Mouse (Mus musculus) lung, postnatal 25 days (tissue): ENCODE data around the gene Ubtd1.
A peak's percentile ranks its signal among the peaks of the same experiment; 100 is the strongest.

ENCODE experiments used
- DNase-seq: peaks from one replicate; pipeline ENCODE4 v3.0.0; 2022; ENCODE audit warnings: low spot score

The Ubtd1 gene

DNA sequence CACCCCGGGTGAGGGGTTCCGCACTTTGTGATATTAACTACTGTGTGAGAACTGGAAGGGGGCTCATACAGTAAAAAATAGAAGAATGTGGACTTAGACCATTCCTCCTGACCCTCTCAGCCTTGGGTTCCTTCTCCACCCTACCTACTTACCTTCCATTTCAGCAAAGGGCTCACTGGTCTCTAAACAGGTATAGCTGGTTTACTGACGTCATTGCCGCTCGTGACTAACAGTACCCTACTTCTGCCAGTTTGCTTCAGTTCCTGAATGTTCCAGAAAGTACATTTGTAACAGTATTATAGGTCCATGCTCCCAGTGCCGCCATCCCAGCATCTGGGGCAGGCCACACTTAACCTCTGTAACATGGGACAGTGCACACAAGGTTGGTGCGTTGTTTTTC is 12.5 kb downstream of the Ubtd1 start:
- no peak for DNase-seq

GRCm38 (mm10) chr19:41995483-41995882 is 13.9 kb downstream of the Ubtd1 start:
- DNase-seq = no peak

- no peak for DNase-seq
These were observed 15.5 kb downstream of the Ubtd1 start for GRCm38 (mm10) chr19:41997090-41997489.

DNA sequence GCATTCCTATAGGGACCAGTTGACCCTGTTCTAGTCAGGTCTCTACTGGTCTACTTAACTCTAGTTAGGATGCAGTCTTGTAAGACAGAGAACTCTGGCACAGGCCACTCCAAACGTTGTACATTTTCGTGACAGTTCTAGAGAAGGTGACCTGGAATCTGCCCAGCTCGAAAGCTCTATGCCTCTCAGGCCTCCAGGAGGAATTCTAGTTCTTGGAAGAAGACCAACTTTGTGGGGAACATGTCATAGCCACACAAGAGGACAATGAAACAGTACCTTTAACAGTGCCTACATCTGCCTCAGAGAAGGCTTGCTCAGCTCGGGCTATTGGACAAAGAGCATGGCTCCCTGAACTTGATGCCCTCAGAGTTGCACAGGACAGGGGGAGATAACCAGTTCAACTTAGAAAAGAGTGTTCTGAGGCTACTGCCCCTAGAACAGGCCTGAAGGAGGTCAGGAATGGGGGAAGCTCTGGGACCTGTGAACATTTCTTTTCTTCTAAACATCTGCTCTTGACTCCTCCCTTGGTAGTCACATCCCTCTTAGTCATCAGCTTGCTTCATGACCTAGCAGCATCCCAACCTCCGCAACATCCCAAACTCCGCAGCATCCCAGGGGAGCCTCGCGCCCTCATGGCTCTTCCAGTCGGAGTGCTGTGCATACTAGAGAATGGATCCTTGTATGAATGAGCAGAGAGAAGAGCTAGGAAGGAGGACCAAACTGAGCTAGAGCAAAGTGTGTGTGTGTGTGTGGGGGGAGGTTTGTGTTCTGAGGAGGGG is 17.4 kb downstream of the Ubtd1 start:
- no peak for DNase-seq

DNA sequence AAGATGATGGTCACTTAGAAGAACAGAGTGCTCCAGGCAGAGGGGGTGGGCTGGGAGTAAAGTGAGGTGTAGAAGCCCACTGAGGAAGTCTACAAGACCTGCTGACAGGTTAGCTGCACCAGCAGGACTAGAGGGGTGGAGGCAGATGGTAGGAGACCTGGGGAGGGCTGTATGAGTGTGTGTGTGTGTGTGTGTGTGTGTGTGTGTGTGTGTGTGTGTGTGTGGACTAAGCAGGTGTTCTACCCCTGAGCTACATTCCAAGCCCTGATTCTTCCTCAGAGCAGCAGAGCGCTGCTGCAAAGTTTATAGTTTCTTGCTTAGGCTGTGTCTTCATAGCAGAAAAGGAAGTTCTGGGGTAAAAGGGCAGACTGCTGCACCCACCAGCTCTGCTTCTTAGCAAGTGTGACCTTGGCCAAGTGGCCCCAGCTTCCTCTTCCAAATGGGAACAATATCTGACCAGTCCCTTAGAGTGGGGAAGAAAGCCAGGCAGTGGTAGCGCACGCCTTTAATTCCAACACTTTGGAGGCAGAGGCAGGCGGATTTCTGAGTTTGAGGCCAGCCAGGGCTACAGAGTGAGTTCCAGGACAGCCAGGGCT is 18.2 kb downstream of the Ubtd1 start:
- no peak for DNase-seq

- no peak for DNase-seq
These were observed 18.9 kb downstream of the Ubtd1 start for GRCm38 (mm10) chr19:42000446-42000958.

DNA sequence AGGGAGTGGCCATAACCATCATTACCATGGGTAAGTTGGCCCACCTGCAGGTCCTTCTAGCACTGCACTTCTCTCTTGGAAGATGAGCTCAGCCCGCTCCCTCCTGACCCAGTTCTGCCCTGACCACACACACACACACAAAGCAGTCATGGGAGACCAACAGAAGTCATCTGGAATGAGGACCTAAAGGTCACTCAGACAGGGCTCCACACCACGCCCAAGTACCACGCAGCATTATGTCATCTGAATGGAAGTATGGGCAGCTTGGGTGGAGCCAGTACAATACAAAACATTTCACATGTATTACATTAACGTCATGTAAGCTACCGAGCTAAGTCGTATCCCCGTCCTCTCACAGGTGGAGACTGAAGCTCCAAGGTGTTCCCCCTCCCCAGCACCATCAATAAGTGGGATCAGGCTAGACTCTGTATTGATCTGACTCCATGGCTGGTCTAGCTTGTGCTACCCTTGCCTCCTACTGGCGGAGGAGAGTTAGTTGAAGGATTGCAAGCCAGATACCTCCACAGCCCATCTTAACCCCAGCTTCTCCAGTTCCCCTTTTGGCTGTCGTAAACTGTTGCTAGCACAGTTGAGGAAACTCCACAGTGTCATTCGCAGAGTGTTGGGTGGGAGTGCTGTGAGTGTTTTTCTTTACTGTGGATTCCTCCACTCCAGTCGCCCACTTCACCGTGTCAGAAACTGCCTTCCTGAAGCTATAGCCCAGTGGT is 19.9 kb downstream of the Ubtd1 start:
- DNase-seq = peak; percentile 55

GRCm38 (mm10) chr19:42004258-42004657 is 22.7 kb downstream of the Ubtd1 start:
- no peak for DNase-seq

DNA sequence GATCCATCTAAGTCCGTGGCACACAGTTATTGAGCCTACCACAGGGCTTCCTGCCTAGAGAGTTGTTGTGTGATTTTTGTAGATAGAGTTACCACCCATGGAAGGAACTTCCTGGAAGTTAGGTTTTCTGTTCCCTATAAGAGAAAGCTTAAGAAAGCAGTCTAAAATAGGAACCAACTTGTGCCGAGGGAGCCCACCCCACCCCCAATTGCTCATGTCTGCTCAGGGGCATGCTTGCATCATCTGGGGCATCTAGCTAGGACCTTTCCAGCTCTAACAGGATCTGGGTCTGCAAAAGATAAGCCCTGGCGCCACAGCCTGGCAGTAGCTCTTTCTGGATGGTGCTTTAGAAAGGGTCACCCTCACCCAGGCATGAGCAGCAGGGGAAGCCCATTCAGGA is 24.1 kb downstream of the Ubtd1 start:
- peak; percentile 32 for DNase-seq

- DNase-seq = no peak
These were observed 25.0 kb downstream of the Ubtd1 start for GRCm38 (mm10) chr19:42006568-42006967.

GRCm38 (mm10) chr19:42008586-42008985 is 27.0 kb downstream of the Ubtd1 start:
- DNase-seq = no peak

- DNase-seq = no peak
These were observed 27.5 kb downstream of the Ubtd1 start for GRCm38 (mm10) chr19:42009067-42009466.

DNA sequence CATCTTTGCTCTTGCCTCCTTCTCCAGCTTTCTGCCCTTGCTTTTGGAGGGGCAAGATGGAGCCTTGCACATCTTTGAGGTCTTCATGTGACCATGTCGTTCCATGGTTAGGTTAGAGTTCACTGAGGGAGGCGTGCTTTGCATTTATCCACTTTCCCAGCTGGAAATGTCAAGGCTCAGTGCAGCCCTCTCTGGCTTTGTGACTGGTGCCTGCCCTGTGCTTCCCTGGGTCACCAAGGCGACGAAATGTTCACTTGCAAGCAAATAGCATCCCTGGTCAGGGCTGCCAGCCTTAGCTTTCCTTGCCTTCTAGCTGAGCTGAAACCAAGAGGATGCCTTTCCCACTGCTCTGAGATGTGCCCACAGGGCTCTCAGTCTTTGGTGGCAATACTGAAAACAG is 28.9 kb downstream of the Ubtd1 start:
- no peak for DNase-seq

- no peak for DNase-seq
These were observed 29.6 kb downstream of the Ubtd1 start for GRCm38 (mm10) chr19:42011123-42011522.

- DNase-seq = no peak
These were observed 32.8 kb downstream of the Ubtd1 start for GRCm38 (mm10) chr19:42014231-42014825.

DNA sequence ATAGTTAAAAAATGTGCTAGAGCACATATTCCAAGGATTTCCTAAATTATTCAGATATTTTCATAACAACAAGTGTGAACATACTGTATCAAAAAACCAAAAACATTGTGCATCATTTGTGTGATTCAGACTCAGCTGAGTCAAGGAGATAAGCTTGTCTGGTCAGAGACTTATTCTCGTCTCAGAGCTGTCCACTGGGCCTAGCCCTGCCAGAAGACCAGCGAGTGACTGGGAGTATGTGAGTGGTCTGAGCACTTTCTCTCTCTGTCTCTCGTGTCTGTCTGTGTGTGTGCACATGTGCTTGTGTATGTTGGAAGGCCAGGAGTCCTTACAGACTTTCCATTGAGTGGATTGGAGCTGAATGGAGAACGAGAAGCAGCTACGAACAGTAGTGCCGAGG is 33.4 kb downstream of the Ubtd1 start:
- no peak for DNase-seq

- DNase-seq = no peak
These were observed 34.7 kb downstream of the Ubtd1 start for GRCm38 (mm10) chr19:42016251-42016650.

DNA sequence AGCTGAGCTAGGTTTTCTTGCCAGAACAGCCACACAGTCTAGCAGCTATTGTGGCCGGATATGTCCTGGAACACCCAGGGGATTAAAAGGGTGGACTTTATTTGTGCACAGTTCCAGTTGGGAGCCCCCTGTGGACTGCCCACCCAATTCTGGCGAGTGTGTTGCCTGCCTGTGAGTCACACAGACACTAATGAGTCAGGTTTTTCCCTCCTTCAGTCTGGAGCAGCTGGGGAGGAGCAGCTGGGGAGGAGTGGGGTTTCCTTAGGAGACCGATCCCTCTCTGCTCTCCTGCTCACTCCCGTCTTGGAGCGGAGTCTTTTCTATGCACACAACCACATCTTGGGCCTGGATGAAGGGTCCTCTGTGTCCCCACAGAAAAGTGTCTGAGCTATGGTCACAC is 35.3 kb downstream of the Ubtd1 start:
- DNase-seq = no peak

GRCm38 (mm10) chr19:42017399-42018247 is 36.1 kb downstream of the Ubtd1 start:
- peak; percentile 69 for DNase-seq

- DNase-seq = no peak
These were observed 37.5 kb downstream of the Ubtd1 start for GRCm38 (mm10) chr19:42019011-42019522.
